Mouse (Mus musculus): ENCODE measurements around the gene Tpst1. TPM values are rescaled to one million over a fixed set of nuclear protein-coding genes. Genes with fewer than 3 reads are reported as not detected.

The Tpst1 gene
- polyA plus RNA-seq, 1 experiment, result 22.3 TPM

DNA sequence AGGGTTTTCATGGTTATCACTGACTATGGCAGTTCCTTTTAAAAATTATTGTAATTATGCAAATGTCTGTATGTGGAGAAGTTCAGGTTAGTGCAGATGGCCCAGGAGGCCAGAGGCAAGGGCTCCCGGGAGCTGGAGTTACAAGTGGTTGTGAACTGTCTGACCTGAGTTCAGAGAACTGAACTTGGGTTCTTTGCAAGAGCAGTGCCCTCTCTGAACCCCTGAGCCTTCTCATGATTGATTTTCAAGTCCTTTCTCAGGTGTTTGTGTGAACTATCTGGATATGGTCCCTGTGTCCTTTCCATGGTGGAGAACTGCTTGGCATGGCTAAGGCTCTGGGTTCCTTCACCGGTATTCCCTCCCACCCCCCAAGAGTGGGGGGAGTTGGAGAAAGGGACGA, 29.4 kb upstream of the Tpst1 start:
- Histone ChIP-seq H3K79me2 (ENCODE audit: control insufficient read depth, insufficient read depth) (no peaks in the 10 kb centered on the region), H3K4me3 (ENCODE audit: insufficient read depth, poor library complexity, severe bottlenecking) (no peak overlapping the region), H3K79me3 (ENCODE audit: low read depth) (no peaks in the 10 kb centered on the region), H3ac (ENCODE audit: control insufficient read depth, insufficient read length, low read depth) (no peak overlapping the region), H3K36me3 (ENCODE audit: control insufficient read depth, insufficient read depth) (peaks cover 60% of the 10 kb centered on the region), H3K27me3 (ENCODE audit: control insufficient read depth, insufficient read depth, insufficient read length) (no peaks in the 10 kb centered on the region)
- TF ChIP-seq MYOG (IDR thresholded peaks at IDR 0.05; ENCODE audit: control insufficient read depth, extremely low read depth, insufficient read length) (no peak), MYOD1 (IDR thresholded peaks at IDR 0.05; ENCODE audit: control insufficient read depth, insufficient read length, low read depth) (no peak), USF1 (IDR thresholded peaks at IDR 0.05; ENCODE audit: low read depth) (no peak), CEBPB (IDR thresholded peaks at IDR 0.05; ENCODE audit: low read depth) (no peak), MAX (IDR thresholded peaks at IDR 0.05) (no peak), FOSL1 (IDR thresholded peaks at IDR 0.05; ENCODE audit: insufficient read depth, low read length, poor library complexity, severe bottlenecking) (no peak), CTCF (IDR thresholded peaks at IDR 0.05; ENCODE audit: control insufficient read depth, insufficient read depth, insufficient read length) (no peak)

DNA sequence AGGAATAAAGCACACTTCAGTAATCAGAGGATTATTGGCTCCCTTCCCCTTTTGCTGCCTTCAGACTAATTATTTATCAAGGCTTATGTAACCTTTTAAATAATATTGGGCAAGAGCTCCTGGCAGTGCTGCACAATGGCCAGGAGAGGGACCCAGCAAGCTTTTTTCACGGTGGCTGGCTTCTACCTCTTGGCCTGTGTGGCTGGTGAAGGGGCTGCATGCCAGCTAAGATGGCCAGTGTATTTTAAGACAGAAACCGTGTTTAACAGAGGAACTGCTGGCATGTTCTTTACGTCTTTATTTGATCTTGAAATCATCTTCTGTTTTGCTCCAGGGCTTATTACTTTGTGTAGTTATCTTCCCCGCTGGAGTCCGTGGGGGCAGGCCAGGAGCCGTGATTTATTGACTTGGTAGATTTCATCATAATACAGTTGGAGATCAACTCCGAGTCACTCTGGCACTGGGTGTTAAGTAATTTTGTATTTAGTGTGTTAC, 28.9 kb upstream of the Tpst1 start:
- TF ChIP-seq MAX (IDR thresholded peaks at IDR 0.05), result no peak
- TF ChIP-seq CTCF (IDR thresholded peaks at IDR 0.05; ENCODE audit: control insufficient read depth, insufficient read depth, insufficient read length), result peak; percentile 6
- TF ChIP-seq MYOD1 (IDR thresholded peaks at IDR 0.05; ENCODE audit: control insufficient read depth, insufficient read length, low read depth), result no peak
- no peak for TF ChIP-seq USF1 (IDR thresholded peaks at IDR 0.05; ENCODE audit: low read depth)
- peak; percentile 48 for TF ChIP-seq CEBPB (IDR thresholded peaks at IDR 0.05; ENCODE audit: low read depth)
- no peak for TF ChIP-seq FOSL1 (IDR thresholded peaks at IDR 0.05; ENCODE audit: insufficient read depth, low read length, poor library complexity, severe bottlenecking)
- TF ChIP-seq MYOG (IDR thresholded peaks at IDR 0.05; ENCODE audit: control insufficient read depth, extremely low read depth, insufficient read length), result no peak
- Histone ChIP-seq H3K4me3 (ENCODE audit: insufficient read depth, poor library complexity, severe bottlenecking) (no peak overlapping the region), H3K27me3 (ENCODE audit: control insufficient read depth, insufficient read depth, insufficient read length) (no peaks in the 10 kb centered on the region), H3K79me2 (ENCODE audit: control insufficient read depth, insufficient read depth) (no peaks in the 10 kb centered on the region), H3K79me3 (ENCODE audit: low read depth) (no peaks in the 10 kb centered on the region), H3K36me3 (ENCODE audit: control insufficient read depth, insufficient read depth) (peaks cover 64% of the 10 kb centered on the region), H3ac (ENCODE audit: control insufficient read depth, insufficient read length, low read depth) (no peak overlapping the region)

DNA sequence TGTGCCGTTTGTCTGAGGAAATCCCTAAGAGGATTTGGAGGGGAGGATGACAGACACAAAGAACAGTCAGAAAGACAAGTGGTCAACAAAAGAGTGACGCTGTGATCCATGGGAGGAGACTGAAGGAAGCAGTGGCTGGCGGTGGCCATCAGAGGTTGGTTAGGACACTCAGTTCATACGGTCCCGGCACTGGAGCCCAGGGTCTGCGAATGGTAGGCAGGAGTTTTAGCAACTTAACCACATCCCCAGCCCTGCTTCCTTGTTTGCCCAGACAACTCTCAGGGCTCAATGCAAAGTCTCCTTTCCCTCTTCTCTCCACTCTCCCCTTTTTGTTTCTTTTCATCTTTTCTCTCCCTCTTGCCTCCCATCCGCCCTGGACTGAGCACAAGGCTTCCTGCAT, 27.0 kb upstream of the Tpst1 start:
- Histone ChIP-seq H3K79me3 (ENCODE audit: low read depth) (no peaks in the 10 kb centered on the region), H3K79me2 (ENCODE audit: control insufficient read depth, insufficient read depth) (no peaks in the 10 kb centered on the region), H3K4me3 (ENCODE audit: insufficient read depth, poor library complexity, severe bottlenecking) (no peak overlapping the region), H3K27me3 (ENCODE audit: control insufficient read depth, insufficient read depth, insufficient read length) (no peaks in the 10 kb centered on the region), H3ac (ENCODE audit: control insufficient read depth, insufficient read length, low read depth) (no peak overlapping the region), H3K36me3 (ENCODE audit: control insufficient read depth, insufficient read depth) (peaks cover 69% of the 10 kb centered on the region)
- no peak for TF ChIP-seq MYOG (IDR thresholded peaks at IDR 0.05; ENCODE audit: control insufficient read depth, extremely low read depth, insufficient read length)
- no peak for TF ChIP-seq FOSL1 (IDR thresholded peaks at IDR 0.05; ENCODE audit: insufficient read depth, low read length, poor library complexity, severe bottlenecking)
- no peak for TF ChIP-seq USF1 (IDR thresholded peaks at IDR 0.05; ENCODE audit: low read depth)
- no peak for TF ChIP-seq MAX (IDR thresholded peaks at IDR 0.05)
- no peak for TF ChIP-seq CTCF (IDR thresholded peaks at IDR 0.05; ENCODE audit: control insufficient read depth, insufficient read depth, insufficient read length)
- TF ChIP-seq CEBPB (IDR thresholded peaks at IDR 0.05; ENCODE audit: low read depth), result no peak
- TF ChIP-seq MYOD1 (IDR thresholded peaks at IDR 0.05; ENCODE audit: control insufficient read depth, insufficient read length, low read depth), result no peak

DNA sequence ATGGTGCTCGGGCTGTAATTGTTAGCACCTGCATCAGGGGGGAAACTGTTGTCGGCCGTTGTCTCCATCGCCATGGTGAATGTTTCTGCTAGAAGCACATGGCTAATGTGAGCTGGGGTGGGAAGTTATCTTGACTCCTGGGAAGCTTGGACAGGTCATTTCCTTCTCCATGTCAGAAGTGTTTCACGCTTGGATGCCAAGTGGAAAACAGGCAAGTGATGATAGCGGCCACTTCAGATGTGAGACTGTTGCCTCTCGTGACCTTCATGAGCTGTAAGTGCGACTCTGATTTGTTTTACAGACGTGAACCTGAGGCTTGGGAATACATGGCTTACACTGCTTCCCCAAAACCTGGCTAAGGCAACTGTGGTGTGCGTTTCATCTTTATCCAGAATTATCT, 26.5 kb upstream of the Tpst1 start:
- Histone ChIP-seq H3K79me2 (ENCODE audit: control insufficient read depth, insufficient read depth) (no peaks in the 10 kb centered on the region), H3ac (ENCODE audit: control insufficient read depth, insufficient read length, low read depth) (no peak overlapping the region), H3K79me3 (ENCODE audit: low read depth) (no peaks in the 10 kb centered on the region), H3K4me3 (ENCODE audit: insufficient read depth, poor library complexity, severe bottlenecking) (no peak overlapping the region), H3K36me3 (ENCODE audit: control insufficient read depth, insufficient read depth) (peaks cover 71% of the 10 kb centered on the region), H3K27me3 (ENCODE audit: control insufficient read depth, insufficient read depth, insufficient read length) (no peaks in the 10 kb centered on the region)
- no peak for TF ChIP-seq USF1 (IDR thresholded peaks at IDR 0.05; ENCODE audit: low read depth)

DNA sequence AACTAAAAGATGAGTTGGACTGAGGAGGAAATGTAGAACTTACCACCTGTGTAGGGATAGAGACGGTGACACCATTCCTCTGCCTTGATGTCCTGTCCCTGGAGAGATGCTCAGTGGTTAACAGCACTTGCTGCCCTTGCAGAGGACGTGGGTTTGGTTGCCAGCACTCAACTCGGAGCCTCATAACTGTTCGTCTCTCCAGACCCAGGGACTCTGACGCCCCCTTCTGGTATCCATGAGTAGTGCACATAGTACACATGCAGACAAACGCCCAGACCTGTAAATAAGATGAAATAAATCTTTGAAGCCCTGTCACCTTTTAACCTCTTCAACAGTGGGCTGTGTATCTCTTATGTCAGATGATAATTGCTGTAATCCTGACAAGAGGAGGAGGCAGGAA, 26.1 kb upstream of the Tpst1 start:
- peaks cover 75% of the 10 kb centered on the region for H3K36me3 ChIP-seq (ENCODE audit: control insufficient read depth, insufficient read depth)
- H3K4me3 ChIP-seq (ENCODE audit: insufficient read depth, poor library complexity, severe bottlenecking), result no peak overlapping the region
- H3K79me2 ChIP-seq (ENCODE audit: control insufficient read depth, insufficient read depth), result no peaks in the 10 kb centered on the region
- TF ChIP-seq MAX (IDR thresholded peaks at IDR 0.05) (no peak), MYOD1 (IDR thresholded peaks at IDR 0.05; ENCODE audit: control insufficient read depth, insufficient read length, low read depth) (no peak), MYOG (IDR thresholded peaks at IDR 0.05; ENCODE audit: control insufficient read depth, extremely low read depth, insufficient read length) (no peak), CEBPB (IDR thresholded peaks at IDR 0.05; ENCODE audit: low read depth) (no peak)
- H3K79me3 ChIP-seq (ENCODE audit: low read depth), result no peaks in the 10 kb centered on the region
- no peak overlapping the region for H3ac ChIP-seq (ENCODE audit: control insufficient read depth, insufficient read length, low read depth)
- H3K27me3 ChIP-seq (ENCODE audit: control insufficient read depth, insufficient read depth, insufficient read length), result no peaks in the 10 kb centered on the region

DNA sequence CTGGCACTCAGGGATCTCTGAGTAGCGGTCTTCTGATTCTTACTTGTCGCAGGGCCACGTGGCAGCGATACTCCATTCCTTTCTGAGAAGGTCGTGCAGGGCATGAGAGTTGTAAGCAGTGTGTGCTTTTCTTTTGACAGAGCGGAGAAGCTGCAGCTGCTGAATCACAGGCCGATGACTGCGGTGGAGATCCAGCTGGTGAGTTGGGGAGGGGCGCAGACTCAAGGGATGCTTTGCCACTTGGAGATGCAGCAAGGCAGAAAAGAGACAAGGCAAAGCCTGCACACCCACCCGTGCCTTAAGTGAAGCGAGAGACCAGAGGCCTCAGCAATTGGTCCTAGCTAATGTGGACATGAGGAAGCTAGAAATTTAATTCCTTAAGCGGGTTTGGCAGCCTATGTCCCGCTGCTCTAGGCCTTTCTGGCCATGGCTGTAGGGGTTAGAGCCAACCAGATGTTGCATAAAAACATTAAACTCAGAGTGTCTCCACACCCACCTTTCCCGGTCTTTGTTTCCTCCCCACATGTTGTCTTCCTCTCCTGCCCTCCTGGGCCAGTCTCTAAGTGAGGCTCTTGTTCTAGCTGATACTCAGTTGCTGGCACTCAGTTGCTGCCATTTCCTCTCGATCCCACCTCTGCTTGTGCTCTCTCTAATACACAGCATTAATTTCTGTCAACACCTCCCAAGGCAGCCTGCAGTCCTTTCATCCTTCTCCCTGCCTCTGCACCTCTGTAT, 24.2 kb upstream of the Tpst1 start:
- H3K4me3 ChIP-seq (ENCODE audit: insufficient read depth, poor library complexity, severe bottlenecking), result no peak overlapping the region
- H3K27me3 ChIP-seq (ENCODE audit: control insufficient read depth, insufficient read depth, insufficient read length), result no peaks in the 10 kb centered on the region
- peaks cover 68% of the 10 kb centered on the region for H3K36me3 ChIP-seq (ENCODE audit: control insufficient read depth, insufficient read depth)
- no peaks in the 10 kb centered on the region for H3K79me2 ChIP-seq (ENCODE audit: control insufficient read depth, insufficient read depth)
- no peaks in the 10 kb centered on the region for H3K79me3 ChIP-seq (ENCODE audit: low read depth)
- TF ChIP-seq CEBPB (IDR thresholded peaks at IDR 0.05; ENCODE audit: low read depth) (no peak), MYOD1 (IDR thresholded peaks at IDR 0.05; ENCODE audit: control insufficient read depth, insufficient read length, low read depth) (no peak), USF1 (IDR thresholded peaks at IDR 0.05; ENCODE audit: low read depth) (no peak), FOSL1 (IDR thresholded peaks at IDR 0.05; ENCODE audit: insufficient read depth, low read length, poor library complexity, severe bottlenecking) (no peak), MYOG (IDR thresholded peaks at IDR 0.05; ENCODE audit: control insufficient read depth, extremely low read depth, insufficient read length) (no peak), CTCF (IDR thresholded peaks at IDR 0.05; ENCODE audit: control insufficient read depth, insufficient read depth, insufficient read length) (no peak), MAX (IDR thresholded peaks at IDR 0.05) (no peak)
- no peak overlapping the region for H3ac ChIP-seq (ENCODE audit: control insufficient read depth, insufficient read length, low read depth)
